Mouse (Mus musculus) heart, adult 2 months (tissue): ENCODE results near the gene Olfr317. TPM values are rescaled to one million over a fixed set of nuclear protein-coding genes. Genes with fewer than 3 reads are reported as not detected.

Experiments used
- DNase-seq, 2 experiments: peaks; one replicate each; pipeline ENCODE4 v3.0.0; 2021
- H3K27ac ChIP-seq: fragments of 200-600 bp; 2 replicates; pipeline ENCODE4 v1.8.1; 2022
- H3K27me3 ChIP-seq: fragments of 200-500 bp; 2 replicates; pipeline ENCODE4 v1.6.1; 2012; ENCODE audit warnings: mild to moderate bottlenecking, low read length, inconsistent platforms, mixed read lengths; ENCODE audit not compliant: control insufficient read depth, insufficient read depth
- H3K36me3 ChIP-seq: fragments of 200-500 bp; 2 replicates; pipeline ENCODE4 v1.6.1; 2012; ENCODE audit warnings: low read length, inconsistent platforms; ENCODE audit not compliant: control insufficient read depth, insufficient read depth
- H3K4me1 ChIP-seq: fragments of 200-500 bp; 2 replicates; pipeline ENCODE4 v1.6.1; 2011; ENCODE audit warnings: low read length; ENCODE audit not compliant: control insufficient read depth, insufficient read depth
- H3K4me3 ChIP-seq: fragments of 200-600 bp; 2 replicates; pipeline ENCODE4 v1.8.1; 2022
- H3K79me2 ChIP-seq: fragments of 200-500 bp; replicated peaks from 2 replicates; pipeline ENCODE4 v1.6.1; 2012; ENCODE audit warnings: mild to moderate bottlenecking, inconsistent platforms, low read length, moderate library complexity, mixed read lengths; ENCODE audit not compliant: control insufficient read depth, insufficient read depth
- H3K9ac ChIP-seq: fragments of 200-500 bp; 2 replicates; pipeline ENCODE4 v1.6.1; 2012; ENCODE audit warnings: low read depth, mild to moderate bottlenecking, control low read depth, inconsistent platforms, low read length, mixed read lengths
- CTCF ChIP-seq: fragments of 200-600 bp; IDR thresholded peaks from 2 replicates; pipeline ENCODE4 v1.8.1; 2022; ENCODE audit warnings: antibody characterized with exemption, mild to moderate bottlenecking, moderate library complexity
- EP300 ChIP-seq: fragments of 200-500 bp; IDR thresholded peaks from 2 replicates; pipeline ENCODE4 v1.6.1; 2011; ENCODE audit warnings: low read depth, low read length, control low read depth; ENCODE audit not compliant: insufficient read depth
- POLR2A ChIP-seq: fragments of 200-500 bp; IDR thresholded peaks from 2 replicates; pipeline ENCODE4 v1.6.1; 2011; ENCODE audit warnings: mild to moderate bottlenecking, low read depth, low read length, control low read depth; ENCODE audit not compliant: insufficient read depth
- WGBS: fragments of 180-500 bp; shearing (Covaris S2); methylation state at CpG from one replicate; pipeline ENCODE4 v1.1.7; 2018; 5-methylcytosine and 5-hydroxymethylcytosine counted together
- intact Hi-C: fragments of 180-260 bp; cut with DNase I; formaldehyde crosslinking; loops from one replicate; pipeline ENCODE4 v1.15.1; 2025
- long read RNA-seq: library from polyadenylated mRNA; stranded (forward); transcript quantifications from one replicate; pipeline ENCODE4 v2.0.0, GENCODE M21; 2021
- polyA plus RNA-seq: library from polyadenylated mRNA; depleted of rRNA; stranded (reverse); fragments of >200 nt; gene quantifications from 2 replicates; pipeline ENCODE4 v1.2.3, GENCODE M21; 2012; rRNA removed
- total RNA-seq, 2 experiments: library from RNA; stranded (reverse); gene quantifications; 2 replicates each; pipeline ENCODE4 v1.2.3; 2021

The Olfr317 gene
- total RNA-seq (not detected), polyA plus RNA-seq (not detected in 2 replicates)
- long read RNA-seq = 0 reads

DNA sequence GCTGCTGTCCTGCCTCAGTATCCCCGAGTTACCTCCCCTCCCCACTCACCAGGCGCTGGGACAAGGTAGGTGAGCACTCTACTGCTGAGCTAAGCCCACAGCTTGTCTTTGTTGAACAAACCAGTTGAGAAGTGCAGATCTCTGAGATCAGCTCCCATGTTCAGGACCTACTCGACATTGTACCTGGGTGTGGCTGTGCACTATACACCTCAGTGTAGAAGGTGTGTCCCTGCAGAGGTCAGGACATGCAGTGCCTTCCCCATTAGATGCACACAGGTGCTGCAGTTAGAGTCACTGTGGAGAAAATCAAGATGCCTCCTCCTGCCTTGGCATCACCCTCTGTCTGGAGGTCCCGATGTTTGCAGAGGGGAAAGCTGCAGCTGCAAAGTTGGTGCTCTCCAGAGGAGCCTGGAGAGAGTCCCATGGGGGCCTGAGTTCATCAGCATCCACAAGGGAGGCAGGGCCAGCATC is at the start of gene Olfr317:
TSS of gene Olfr317 (minus strand) at position 421 of the 471 bp plus-strand sequence.
- Histone ChIP-seq H3K27me3 (no peaks in the 10 kb centered on the region), H3K36me3 (no peaks in the 10 kb centered on the region)
- 63% methylated on average over 4 of the region's 4 CpGs for WGBS

GRCm38 (mm10) chr11:58788346-58788745 is 49.3 kb upstream of the Olfr317 start:
- H3K4me3 ChIP-seq = no peak overlapping the region
- TF ChIP-seq POLR2A (no peak), EP300 (no peak), CTCF (no peak)
- H3K4me1 ChIP-seq = no peaks in the 10 kb centered on the region
- 66% methylated on average over 8 of the region's 8 CpGs for WGBS
- intact Hi-C loops = no loop called here
- no peaks in the 10 kb centered on the region for H3K79me2 ChIP-seq
- H3K9ac ChIP-seq = no peak overlapping the region
- no peak for DNase-seq
- H3K27me3 ChIP-seq = no peaks in the 10 kb centered on the region
- H3K36me3 ChIP-seq = no peaks in the 10 kb centered on the region
- no peak overlapping the region for H3K27ac ChIP-seq

More for the DNA sequence above, at the start of gene Olfr317:
- intact Hi-C loops = no loop called here
- no peak within 1 kb of the TSS for H3K9ac ChIP-seq
- no peaks in the 10 kb centered on the region for H3K4me1 ChIP-seq
- no peak for DNase-seq
- H3K79me2 ChIP-seq = no peaks in the 10 kb centered on the region
- no peak within 1 kb of the TSS for H3K4me3 ChIP-seq
- TF ChIP-seq CTCF (no peak), EP300 (no peak)
- H3K27ac ChIP-seq = no peak within 1 kb of the TSS

DNA sequence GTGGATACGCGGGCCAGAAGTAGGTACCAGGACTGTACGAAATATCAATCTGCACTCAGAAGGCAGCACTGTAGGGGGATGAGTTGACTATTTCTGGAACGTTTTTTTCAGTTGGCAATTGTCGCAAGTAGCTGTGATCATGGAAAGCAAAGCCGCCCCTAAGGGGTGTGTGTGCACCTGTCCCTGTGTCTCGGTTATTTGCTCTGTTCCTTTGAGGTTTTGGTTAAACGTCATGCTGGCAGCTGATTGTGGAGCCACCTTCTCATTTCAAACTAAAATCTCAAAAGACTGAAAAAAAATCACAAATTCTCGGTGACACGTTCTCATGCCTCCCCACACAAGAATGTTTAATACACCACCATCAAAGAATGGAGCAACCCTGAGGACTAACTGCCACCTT is 48.6 kb upstream of the Olfr317 start:
- Histone ChIP-seq H3K4me1 (no peaks in the 10 kb centered on the region), H3K9ac (no peak overlapping the region), H3K79me2 (no peaks in the 10 kb centered on the region), H3K27ac (no peak overlapping the region), H3K4me3 (no peak overlapping the region), H3K36me3 (no peaks in the 10 kb centered on the region), H3K27me3 (no peaks in the 10 kb centered on the region)
- WGBS = 83% methylated on average over 10 of the region's 10 CpGs
- intact Hi-C loops = no loop called here
- no peak for DNase-seq
- no peak for TF ChIP-seq POLR2A
- TF ChIP-seq EP300 = no peak
- TF ChIP-seq CTCF = no peak

GRCm38 (mm10) chr11:58784182-58784581 is 45.2 kb upstream of the Olfr317 start:
- 76% methylated on average over 2 of the region's 2 CpGs for WGBS
- intact Hi-C loops = no loop called here
- Histone ChIP-seq H3K36me3 (no peaks in the 10 kb centered on the region), H3K9ac (no peak overlapping the region), H3K4me1 (no peaks in the 10 kb centered on the region), H3K4me3 (no peak overlapping the region), H3K27ac (no peak overlapping the region), H3K79me2 (no peaks in the 10 kb centered on the region), H3K27me3 (no peaks in the 10 kb centered on the region)
- TF ChIP-seq EP300 (no peak), CTCF (no peak), POLR2A (no peak)
- DNase-seq = no peak

DNA sequence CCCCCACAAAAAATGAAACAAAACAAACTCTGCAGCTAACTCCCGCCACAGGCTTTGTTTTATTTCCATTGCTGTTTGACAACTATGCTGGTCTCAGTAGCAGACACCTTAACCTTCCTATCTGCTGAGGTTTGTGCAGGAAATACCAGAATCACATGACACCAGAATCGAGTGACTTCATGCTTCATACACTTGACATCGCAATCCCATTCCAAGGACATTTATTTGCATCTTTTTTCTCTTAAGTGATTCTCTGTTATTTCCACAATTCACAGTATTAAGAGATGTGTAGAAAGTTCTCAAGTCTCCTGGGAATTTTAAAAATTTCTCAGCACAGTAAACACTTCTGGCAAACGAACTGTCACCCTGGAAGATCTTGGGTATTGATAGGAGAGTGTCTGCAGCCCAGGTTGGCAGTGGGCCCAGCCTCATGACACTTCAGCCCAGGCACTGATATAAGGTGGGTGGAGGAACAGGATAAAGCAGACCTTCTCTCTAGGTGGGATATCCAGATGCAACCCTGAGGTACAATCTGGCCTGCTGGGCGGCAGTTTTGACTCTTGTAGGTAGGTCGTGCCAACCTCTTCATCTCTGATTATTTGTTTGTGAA is 43.6 kb upstream of the Olfr317 start, which contains the start of gene Olfr314:
TSS of gene Olfr314 (plus strand) at position 473 of the 610 bp plus-strand sequence.
- Histone ChIP-seq H3K9ac (no peak within 1 kb of the TSS), H3K4me1 (no peaks in the 10 kb centered on the region), H3K27me3 (no peaks in the 10 kb centered on the region), H3K4me3 (no peak within 1 kb of the TSS), H3K27ac (no peak within 1 kb of the TSS), H3K36me3 (no peaks in the 10 kb centered on the region), H3K79me2 (no peaks in the 10 kb centered on the region)
- intact Hi-C loops = no loop called here
- WGBS = 41% methylated on average over 6 of the region's 6 CpGs
- TF ChIP-seq CTCF = no peak
- no peak for TF ChIP-seq EP300
- no peak for TF ChIP-seq POLR2A
- DNase-seq = no peak

GRCm38 (mm10) chr11:58772888-58773287 is 33.9 kb upstream of the Olfr317 start, which contains the start of gene Olfr315:
TSS of gene Olfr315 (plus strand) at chr11:58773188.
- intact Hi-C loops = no loop called here
- H3K27ac ChIP-seq = no peak within 1 kb of the TSS
- no peaks in the 10 kb centered on the region for H3K36me3 ChIP-seq
- no peak within 1 kb of the TSS for H3K4me3 ChIP-seq
- TF ChIP-seq CTCF (no peak), EP300 (no peak), POLR2A (no peak)
- H3K27me3 ChIP-seq = no peaks in the 10 kb centered on the region
- H3K4me1 ChIP-seq = no peaks in the 10 kb centered on the region
- no peak within 1 kb of the TSS for H3K9ac ChIP-seq
- DNase-seq = no peak
- H3K79me2 ChIP-seq = no peaks in the 10 kb centered on the region
